Mouse (Mus musculus) C2C12 (cell line): ENCODE measurements around the gene Mgat5b.

Experiments
- CTCF ChIP-seq: IDR thresholded peaks from one replicate; pipeline ENCODE4 v1.5.1; 2011; ENCODE audit not compliant: control insufficient read depth, insufficient read depth, insufficient read length
- MAX ChIP-seq: IDR thresholded peaks from one replicate; pipeline ENCODE4 v1.6.1; 2011; ENCODE audit warnings: mild to moderate bottlenecking, control low read depth
- USF1 ChIP-seq: IDR thresholded peaks from one replicate; pipeline ENCODE4 v1.6.1; 2011; ENCODE audit warnings: low read depth, mild to moderate bottlenecking, control low read depth, moderate library complexity

DNA sequence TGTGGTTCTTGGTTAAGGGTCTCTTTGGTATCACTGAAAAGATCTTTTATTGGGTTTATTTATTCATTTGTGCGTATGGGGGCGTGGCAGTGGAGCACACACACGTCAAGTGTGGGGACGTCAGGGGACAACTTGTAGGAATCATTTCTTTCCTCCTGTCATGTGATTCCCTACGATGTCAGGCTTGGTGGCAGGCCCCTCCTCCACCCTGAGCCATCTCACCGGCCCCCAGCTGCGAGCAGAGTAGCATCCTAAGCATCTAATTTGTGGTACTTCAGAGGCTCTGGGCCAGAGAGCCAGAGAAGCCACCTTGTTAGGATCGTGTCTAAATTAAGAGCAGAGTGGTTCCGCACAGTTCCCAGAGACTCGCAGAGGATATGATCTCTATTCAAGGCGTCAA is 50.8 kb downstream of the Mgat5b start:
- TF ChIP-seq CTCF: no peak
- TF ChIP-seq USF1: no peak
- TF ChIP-seq MAX: no peak
